Mouse (Mus musculus) limb, embryonic 14.5 days (tissue): ENCODE data around the gene Piezo1. TPM values are rescaled to one million over a fixed set of nuclear protein-coding genes. Genes with fewer than 3 reads are reported as not detected.

Source experiments
- ATAC-seq: fragments of 200-750 bp; cut with Nextera tagmentation; 2 replicates; pipeline ENCODE4 v1.8.0; 2017; ENCODE audit warnings: low read depth, moderate number of reproducible peaks, moderate TSS enrichment; ENCODE audit not compliant: low FRiP score
- DNase-seq: peaks from one replicate; pipeline ENCODE4 v3.0.0-alpha.2; 2015; ENCODE audit warnings: low spot score
- H3K27ac ChIP-seq: fragments of 300-500 bp; sonication (generic); replicated peaks from 2 replicates; pipeline ENCODE4 v1.5.1; 2014; ENCODE audit warnings: low read depth, mild to moderate bottlenecking, low read length, moderate library complexity, mixed read lengths
- H3K27me3 ChIP-seq: fragments of 300-500 bp; sonication (generic); 2 replicates; pipeline ENCODE4 v1.6.1; 2014; ENCODE audit warnings: low read length, mixed read lengths; ENCODE audit not compliant: control insufficient read depth, insufficient read depth
- H3K36me3 ChIP-seq: fragments of 300-500 bp; sonication (generic); 2 replicates; pipeline ENCODE4 v1.6.1; 2014; ENCODE audit warnings: mild to moderate bottlenecking, low read length, moderate library complexity, mixed read lengths; ENCODE audit not compliant: control insufficient read depth, insufficient read depth
- H3K4me1 ChIP-seq: fragments of 300-500 bp; sonication (generic); 2 replicates; pipeline ENCODE4 v1.6.1; 2014; ENCODE audit warnings: antibody characterized with exemption, low read length, mixed read lengths; ENCODE audit not compliant: control insufficient read depth, insufficient read depth
- H3K4me2 ChIP-seq: fragments of 300-500 bp; sonication (generic); replicated peaks from 2 replicates; pipeline ENCODE4 v1.6.1; 2014; ENCODE audit warnings: low read depth, mild to moderate bottlenecking, low read length, moderate library complexity; ENCODE audit not compliant: severe bottlenecking
- H3K4me3 ChIP-seq: fragments of 300-500 bp; sonication (generic); replicated peaks from 2 replicates; pipeline ENCODE4 v1.5.1; 2014; ENCODE audit warnings: low read length
- H3K9ac ChIP-seq: fragments of 300-500 bp; sonication (generic); 2 replicates; pipeline ENCODE4 v1.6.1; 2014; ENCODE audit warnings: mild to moderate bottlenecking, low read depth, low read length, moderate library complexity; ENCODE audit not compliant: severe bottlenecking
- H3K9me3 ChIP-seq: fragments of 300-500 bp; sonication (generic); 2 replicates; pipeline ENCODE4 v1.6.1; 2016; ENCODE audit warnings: low read length; ENCODE audit not compliant: control insufficient read depth
- POLR2A ChIP-seq: fragments of 200-500 bp; IDR thresholded peaks from 2 replicates; pipeline ENCODE4 v1.8.0; 2012; ENCODE audit warnings: inconsistent platforms, mild to moderate bottlenecking, moderate library complexity, borderline replicate concordance; ENCODE audit not compliant: insufficient read depth, insufficient read length; ENCODE audit errors: extremely low read depth
- WGBS: fragments of 180-500 bp; shearing (Covaris S2); extraction: QIAGEN DNeasy Blood & Tissue Kit; methylation state at CpG from one replicate; pipeline ENCODE4 v1.1.7; 2014; 5-methylcytosine and 5-hydroxymethylcytosine counted together
- polyA plus RNA-seq, 2 experiments: library from polyadenylated mRNA; depleted of rRNA in 1 of 2; stranded (reverse) in 1 of 2; unstranded in 1 of 2; fragments of >200 nt; fragmentation: Nextera tagmentation in 1 of 2; extraction: Ambion mirVana in 1 of 2; gene quantifications; 2 replicates each; pipeline versions ENCODE4 v1.2.1 to v1.2.3; 2012 to 2014

Gene Piezo1
- polyA plus RNA-seq, 2 experiments, result 20.7 to 93.3 TPM

- H3K4me3 ChIP-seq, result no peak overlapping the region
- no peak overlapping the region for H3K9ac ChIP-seq
- H3K27ac ChIP-seq, result no peak overlapping the region
- no peak for ATAC-seq
- H3K4me2 ChIP-seq, result no peak overlapping the region
- H3K4me1 ChIP-seq, result peaks cover 13% of the 10 kb centered on the region
- no peaks in the 10 kb centered on the region for H3K9me3 ChIP-seq
- no peak for DNase-seq
- WGBS, result 50% methylated on average over 5 of the region's 6 CpGs
- H3K27me3 ChIP-seq, result peaks cover 31% of the 10 kb centered on the region
- H3K36me3 ChIP-seq, result no peaks in the 10 kb centered on the region
- no peak for TF ChIP-seq POLR2A
Measured at GRCm38 (mm10) chr8:122459218-122459900, 91.8 kb downstream of the Piezo1 start.

- Histone ChIP-seq H3K27ac (no peak overlapping the region), H3K4me2 (no peak overlapping the region), H3K36me3 (no peaks in the 10 kb centered on the region), H3K9ac (no peak overlapping the region), H3K4me1 (peaks cover 13% of the 10 kb centered on the region), H3K27me3 (peaks cover 31% of the 10 kb centered on the region), H3K9me3 (no peaks in the 10 kb centered on the region), H3K4me3 (no peak overlapping the region)
- WGBS, result 69% methylated on average over 11 of the region's 11 CpGs
- no peak for DNase-seq
- ATAC-seq, result no peak
- no peak for TF ChIP-seq POLR2A
Measured at GRCm38 (mm10) chr8:122457171-122457570, 94.0 kb downstream of the Piezo1 start.

- H3K9me3 ChIP-seq, result no peaks in the 10 kb centered on the region
- H3K36me3 ChIP-seq, result no peaks in the 10 kb centered on the region
- 86% methylated on average over 6 of the region's 6 CpGs for WGBS
- H3K27ac ChIP-seq, result no peak overlapping the region
- no peaks in the 10 kb centered on the region for H3K4me1 ChIP-seq
- ATAC-seq (no peak), DNase-seq (no peak)
- H3K9ac ChIP-seq, result no peak overlapping the region
- TF ChIP-seq POLR2A, result no peak
- H3K4me2 ChIP-seq, result no peak overlapping the region
- H3K4me3 ChIP-seq, result no peak overlapping the region
- H3K27me3 ChIP-seq, result peaks cover 9% of the 10 kb centered on the region; the same call in 1 of the 2 replicates
Measured at GRCm38 (mm10) chr8:122454409-122454808, 96.7 kb downstream of the Piezo1 start.

GRCm38 (mm10) chr8:122452154-122452553, 99.0 kb downstream of the Piezo1 start:
- Histone ChIP-seq H3K4me1 (no peaks in the 10 kb centered on the region), H3K36me3 (no peaks in the 10 kb centered on the region), H3K27ac (no peak overlapping the region), H3K4me3 (no peak overlapping the region), H3K4me2 (no peak overlapping the region), H3K9me3 (no peaks in the 10 kb centered on the region), H3K9ac (no peak overlapping the region), H3K27me3 (no peaks in the 10 kb centered on the region)
- no peak for TF ChIP-seq POLR2A
- DNase-seq (no peak), ATAC-seq (peak; percentile 62; the same call in 1 of the 2 replicates)
- WGBS, result 76% methylated on average over 10 of the region's 10 CpGs

- no peak for DNase-seq
- H3K36me3 ChIP-seq, result no peaks in the 10 kb centered on the region
Measured at GRCm38 (mm10) chr8:122451161-122451703, 99.9 kb downstream of the Piezo1 start.

More at GRCm38 (mm10) chr8:122451161-122451703, 99.9 kb downstream of the Piezo1 start:
- peak; percentile 30; the same call in 1 of the 2 replicates for ATAC-seq
- Histone ChIP-seq H3K9me3 (no peaks in the 10 kb centered on the region), H3K9ac (no peak overlapping the region), H3K27me3 (no peaks in the 10 kb centered on the region), H3K4me2 (no peak overlapping the region), H3K4me3 (no peak overlapping the region), H3K27ac (no peak overlapping the region), H3K4me1 (no peaks in the 10 kb centered on the region)
- WGBS, result 70% methylated on average over 7 of the region's 7 CpGs
- TF ChIP-seq POLR2A, result no peak
